In genomic region chr11:114877145-114877544, GRCm38 (mm10) we compare ENCODE assay signal across 9 mouse cellular contexts. TPM values are rescaled to one million over a fixed set of nuclear protein-coding genes. Genes with fewer than 3 reads are reported as not detected.
DNase-seq lines count a peak whose midpoint lies in the region; ATAC-seq and TF ChIP-seq lines count a peak whose summit lies in the region.
"Had no signal": no experiment of that assay in that cellular context is flagged by ENCODE, and none has a peak within 500 bp of the region (broad histone marks: within the 10 kb centered on the region; RNA-seq: fewer than 3 reads in every experiment).

No protein-coding gene starts in this region.

- DNase-seq in kidney, adult 11 months = peak; percentile 86
- DNase-seq in ES-E14 (ENCODE audit: low read depth, low spot score) = no peak
- DNase-seq in cerebellum, adult 18-20 months = peak; percentile 81 to 87
- DNase-seq in heart, postnatal 10 days = peak; percentile 71 to 73
- DNase-seq in left cerebral cortex, adult 18-20 months (ENCODE audit: low spot score in 2 of 2) = peak; percentile 36 to 42
- no peak for DNase-seq in c-Kit-positive CD71-positive TER-119-positive erythroid progenitor cells, embryonic 14.5 days (ENCODE audit: low spot score)

- H3K9ac ChIP-seq in kidney, embryonic 14.5 days (ENCODE audit: low read depth, low read length) = no peak overlapping the region
- H3K9ac ChIP-seq in ES-E14 (ENCODE audit: insufficient read depth, low read depth, low read length, poor library complexity, severe bottlenecking) = no peak overlapping the region
- H3K9ac ChIP-seq: limb, embryonic 12.5 days had no signal

- WGBS in kidney, embryonic 14.5 days = 42% methylated on average over 3 of the region's 3 CpGs

- in situ Hi-C loops in ES-E14 (cut with MboI; ENCODE audit: low sequenced_read_pairs in 2 of 2, unreplicated experiment in 2 of 2) = no loop called here

- intact Hi-C loops in heart, postnatal 10 days (cut with DNase I) = loop anchor here (1.0 kb wide), 1 partner anchor 65 kb away; no protein-coding TSS in a partner anchor

- no peak overlapping the region for H3K27ac ChIP-seq in kidney, embryonic 14.5 days (ENCODE audit: low read depth, low read length)
- no peak overlapping the region for H3K27ac ChIP-seq in ES-E14 (ENCODE audit: insufficient read depth, low read depth, low read length, poor library complexity, severe bottlenecking)
- H3K27ac ChIP-seq: limb, embryonic 12.5 days had no signal

- no peak for ATAC-seq in kidney, embryonic 14.5 days (ENCODE audit: low FRiP score, low TSS enrichment)
- peak; percentile 27; the same call in 1 of the 2 replicates for ATAC-seq in monocyte, adult 5-6 weeks (replicated peaks; ENCODE audit: insufficient number of reproducible peaks, low FRiP score, low TSS enrichment, poor library complexity, severe bottlenecking)

- H3K4me3 ChIP-seq in kidney, embryonic 14.5 days (ENCODE audit: low read length) = no peak overlapping the region
- no peak overlapping the region for H3K4me3 ChIP-seq in ES-E14 (ENCODE audit: insufficient read depth in 1 of 2, low read depth in 1 of 2, low read length in 2 of 2, poor library complexity in 1 of 2, severe bottlenecking in 1 of 2)
- H3K4me3 ChIP-seq: limb, embryonic 12.5 days had no signal

- H3K27me3 ChIP-seq in kidney, embryonic 14.5 days (ENCODE audit: control insufficient read depth, insufficient read depth, low read length) = no peaks in the 10 kb centered on the region
- H3K27me3 ChIP-seq: limb, embryonic 12.5 days had no signal

- H3K4me2 ChIP-seq in kidney, embryonic 14.5 days (replicated peaks; ENCODE audit: low read depth, low read length) = no peak overlapping the region
- H3K4me2 ChIP-seq: limb, embryonic 12.5 days had no signal

- H3K36me3 ChIP-seq in kidney, embryonic 14.5 days (ENCODE audit: control insufficient read depth, insufficient read depth, low read length) = peaks cover 4% of the 10 kb centered on the region; the same call in 1 of the 2 replicates
- no peaks in the 10 kb centered on the region for H3K36me3 ChIP-seq in ES-E14 (ENCODE audit: control insufficient read depth, insufficient read depth, low read length, poor library complexity, severe bottlenecking)

- no peaks in the 10 kb centered on the region for H3K9me3 ChIP-seq in kidney, embryonic 14.5 days (ENCODE audit: control insufficient read depth, low read length)
- no peaks in the 10 kb centered on the region for H3K9me3 ChIP-seq in ES-E14 (ENCODE audit: control insufficient read depth, insufficient read depth, low read depth, low read length)
- H3K9me3 ChIP-seq: limb, embryonic 12.5 days had no signal

- peaks cover 41% of the 10 kb centered on the region for H3K4me1 ChIP-seq in kidney, embryonic 14.5 days (ENCODE audit: control insufficient read depth, insufficient read depth, low read length)
- peaks cover 12 to 45% of the 10 kb centered on the region in 2 experiments for H3K4me1 ChIP-seq in ES-E14 (ENCODE audit: control insufficient read depth in 2 of 2, insufficient read depth in 2 of 2, low read length in 2 of 2, poor library complexity in 1 of 2)

TF ChIP-seq in ES-E14, 5 proteins besides CTCF, POLR2A, EP300 and RAD21:
- peak; percentile 41; the same call in 1 of the 2 replicates for TF ChIP-seq ZC3H11A (IDR thresholded peaks at IDR 0.05; ENCODE audit: borderline replicate concordance, low read depth, low read length)
- TF ChIP-seq CHD2 (IDR thresholded peaks at IDR 0.05; ENCODE audit: low read depth, low read length) = no peak

RNA-seq across cellular contexts. Expression of gene Cd300a, which starts 12.7 kb away (rescaled TPM):
- polyA plus RNA-seq in kidney, embryonic 14.5 days (2014; fragmentation: Nextera tagmentation; extraction: Ambion mirVana) = 0.91 and 1.2 TPM in 2 replicates
- 0.22 and 0.58 TPM in 2 replicates for total RNA-seq in ES-E14 (2012; rRNA removed)
- total RNA-seq in heart, postnatal 10 days (2021) = under 1 TPM; 0.96 to 0.99 TPM
- total RNA-seq in left cerebral cortex, adult 18-20 months (2021) = under 1 TPM; 0.65 to 0.80 TPM
- total RNA-seq in monocyte, adult 5-6 weeks (2017) = 204 to 286 TPM (median 215 TPM) in 3 replicates

RNA-seq across cellular contexts. Expression of gene Gprc5c, which starts 26.2 kb away (rescaled TPM):
- 49.9 and 105 TPM in 2 replicates for polyA plus RNA-seq in kidney, embryonic 14.5 days (2014; fragmentation: Nextera tagmentation; extraction: Ambion mirVana)
- 35.9 and 36.5 TPM in 2 replicates for total RNA-seq in ES-E14 (2012; rRNA removed)
- total RNA-seq in heart, postnatal 10 days (2021) = 10 to 100 TPM; 12.9 to 18.1 TPM
- total RNA-seq in left cerebral cortex, adult 18-20 months (2021) = 1 to 10 TPM; 4.3 to 6.5 TPM
- 0.78 to 3.1 TPM (median 1.9 TPM) in 3 replicates for total RNA-seq in monocyte, adult 5-6 weeks (2017)

RNA-seq across cellular contexts. Expression of gene Cd300lb, which starts 57.0 kb away (rescaled TPM):
- polyA plus RNA-seq in kidney, embryonic 14.5 days (2014; fragmentation: Nextera tagmentation; extraction: Ambion mirVana) = 0.21 and 0.49 TPM in 2 replicates
- total RNA-seq in ES-E14 (2012; rRNA removed) = not detected in 2 replicates
- under 1 TPM; 0.19 to 0.77 TPM for total RNA-seq in heart, postnatal 10 days (2021)
- total RNA-seq in left cerebral cortex, adult 18-20 months (2021) = not detected
- 53.2 to 124 TPM (median 94.6 TPM) in 3 replicates for total RNA-seq in monocyte, adult 5-6 weeks (2017)
- polyA plus RNA-seq: limb, embryonic 12.5 days had no signal

Comparison
In these comparisons a context has a peak if more than half of its experiments do, and no peak if none do; other contexts are left out.
1. DNase-seq: peak in kidney, adult 11 months (single experiment), cerebellum, adult 18-20 months (2 of 2), heart, postnatal 10 days (2 of 2) and left cerebral cortex, adult 18-20 months (2 of 2); none in ES-E14 (single experiment) and c-Kit-positive CD71-positive TER-119-positive erythroid progenitor cells, embryonic 14.5 days (single experiment).
2. RNA of gene Cd300a, which starts 12.7 kb away (total RNA-seq): 204 to 286 TPM in monocyte, adult 5-6 weeks; 0.96 to 0.99 TPM in heart, postnatal 10 days, 0.65 to 0.80 TPM in left cerebral cortex, adult 18-20 months and 0.22 to 0.58 TPM in ES-E14; every median in the first group is over 100 times any median in the second.
3. RNA of gene Cd300lb, which starts 57.0 kb away (total RNA-seq): 53.2 to 124 TPM in monocyte, adult 5-6 weeks; 0.19 to 0.77 TPM in heart, postnatal 10 days, not detected in left cerebral cortex, adult 18-20 months and not detected in ES-E14; every median in the first group is over 10 times any median in the second.